ENCODE assay signal across 9 mouse cellular contexts in the genomic region with DNA sequence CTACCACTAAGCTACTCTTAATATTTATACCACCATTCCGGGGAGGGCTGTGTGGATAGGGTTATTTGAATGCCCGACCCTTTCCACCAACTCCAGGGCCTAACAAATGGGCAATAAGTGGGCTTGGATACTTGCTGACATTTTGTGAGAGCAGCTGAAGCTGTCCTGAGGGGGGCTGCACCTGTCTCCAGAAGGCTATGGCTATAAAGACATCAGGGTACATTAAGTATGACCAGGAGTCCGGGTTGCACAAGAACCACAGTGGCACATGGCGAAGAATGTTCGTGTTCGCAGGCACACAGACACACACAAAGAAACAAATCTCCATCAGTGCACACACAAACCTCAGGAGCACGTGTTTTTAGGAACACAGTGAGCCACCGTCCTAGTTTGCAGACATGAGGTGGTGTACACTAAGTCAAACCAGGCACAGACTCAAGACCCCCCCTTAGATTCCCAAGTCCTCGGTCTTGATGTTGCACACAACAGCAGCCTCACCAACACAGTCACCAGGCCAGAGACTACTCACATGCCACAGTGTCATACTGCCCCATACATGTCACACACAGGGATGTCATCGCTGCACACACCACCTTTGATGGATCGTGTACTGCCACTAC. TPM values are rescaled to one million over a fixed set of nuclear protein-coding genes. Genes with fewer than 3 reads are reported as not detected.
DNase-seq lines count a peak whose midpoint lies in the region; ATAC-seq and TF ChIP-seq lines count a peak whose summit lies in the region.
"Had no signal": no experiment of that assay in that cellular context is flagged by ENCODE, and none has a peak within 500 bp of the region (broad histone marks: within the 10 kb centered on the region; RNA-seq: fewer than 3 reads in every experiment).

No protein-coding gene starts in this region.

- H3K4me1 ChIP-seq in cerebellum, adult 2 months (ENCODE audit: control insufficient read depth, insufficient read depth, low read length): peaks cover 28% of the 10 kb centered on the region
- H3K4me1 ChIP-seq in testis, adult 2 months (ENCODE audit: control insufficient read depth, insufficient read depth, low read length): peaks cover 24% of the 10 kb centered on the region
- peaks cover 0 to 12% of the 10 kb centered on the region in 2 experiments; a peak in 3 of 4 replicates for H3K4me1 ChIP-seq in liver, embryonic 14.5 days (replicated peaks; ENCODE audit: control insufficient read depth in 2 of 2, insufficient read depth in 2 of 2, low read length in 1 of 2)

- no peaks in the 10 kb centered on the region for H3K36me3 ChIP-seq in testis, adult 2 months (ENCODE audit: control insufficient read depth, insufficient read depth, low read length)
- no peaks in the 10 kb centered on the region for H3K36me3 ChIP-seq in liver, embryonic 14.5 days (replicated peaks; ENCODE audit: control insufficient read depth, insufficient read depth, low read depth)

- TF ChIP-seq POLR2A in cerebellum, adult 2 months (IDR thresholded peaks at IDR 0.05; ENCODE audit: borderline replicate concordance, insufficient read depth, low read length): no peak
- TF ChIP-seq POLR2A in testis, adult 2 months (IDR thresholded peaks at IDR 0.05; ENCODE audit: control insufficient read depth, low read depth, low read length): no peak

- H3K9ac ChIP-seq in liver, embryonic 14.5 days (replicated peaks): peak overlapping the region; percentile 72

- TF ChIP-seq CTCF in cerebellum, adult 2 months (IDR thresholded peaks at IDR 0.05; ENCODE audit: borderline replicate concordance, insufficient read depth, low read depth, low read length): no peak
- TF ChIP-seq CTCF in testis, adult 2 months (IDR thresholded peaks at IDR 0.05; ENCODE audit: control insufficient read depth, insufficient read depth, insufficient replicate concordance, low read depth, low read length): no peak
- TF ChIP-seq CTCF in liver, embryonic 14.5 days (IDR thresholded peaks at IDR 0.05; ENCODE audit: low read depth): no peak

- DNase-seq in cerebellum, adult 2 months: no peak
- no peak for DNase-seq in cerebellum, postnatal 10 days
- no peak for DNase-seq in testis, postnatal 14 days (ENCODE audit: low spot score)
- DNase-seq in liver, embryonic 14.5 days (ENCODE audit: low read depth in 3 of 3, low spot score in 3 of 3): no peak
- no peak for DNase-seq in adrenal gland, postnatal 10 days
- no peak for DNase-seq in left cerebral cortex, adult 11 months (ENCODE audit: low spot score)
- no peak for DNase-seq in left cerebral cortex, postnatal 25 days (ENCODE audit: low spot score in 2 of 2)

- peak overlapping the region; percentile 78 for H3K4me2 ChIP-seq in liver, embryonic 14.5 days (ENCODE audit: low read depth)

- 65% methylated on average over 11 of the region's 11 CpGs for WGBS in cerebellum, adult 2 months
- WGBS in liver, embryonic 14.5 days (ENCODE audit: insufficient replicate concordance): 68% methylated on average over 11 of the region's 11 CpGs

- H3K4me3 ChIP-seq in cerebellum, adult 2 months (replicated peaks; ENCODE audit: insufficient read depth, low read depth, low read length): peak overlapping the region; percentile 95
- no peak overlapping the region for H3K4me3 ChIP-seq in testis, adult 2 months (ENCODE audit: control insufficient read depth, low read depth, low read length)
- peak overlapping the region; percentile 77 to 84 for H3K4me3 ChIP-seq in liver, embryonic 14.5 days (ENCODE audit: insufficient read depth in 1 of 2, low read depth in 2 of 2, low read length in 2 of 2)

- H3K27me3 ChIP-seq in cerebellum, adult 2 months (ENCODE audit: control insufficient read depth, insufficient read depth, low read length): no peaks in the 10 kb centered on the region
- no peaks in the 10 kb centered on the region for H3K27me3 ChIP-seq in testis, adult 2 months (ENCODE audit: control insufficient read depth, insufficient read depth, low read length)
- H3K27me3 ChIP-seq in liver, embryonic 14.5 days (ENCODE audit: control insufficient read depth, insufficient read depth, low read length): no peaks in the 10 kb centered on the region

- H3K27ac ChIP-seq in cerebellum, adult 2 months (ENCODE audit: insufficient read depth, low read length): peak overlapping the region; percentile 91
- H3K27ac ChIP-seq in testis, adult 2 months (ENCODE audit: control insufficient read depth, insufficient read depth, low read depth, low read length): peak overlapping the region; percentile 91
- peak overlapping the region; percentile 66 for H3K27ac ChIP-seq in liver, embryonic 14.5 days

- H3K9me3 ChIP-seq in liver, embryonic 14.5 days (ENCODE audit: control insufficient read depth, low read length): no peaks in the 10 kb centered on the region

- intact Hi-C loops in left cerebral cortex, postnatal 25 days (cut with DNase I): loop anchor here (5.0 kb wide), 1 partner anchor 60 kb away; the partner anchor contains the start of gene Itpkc

- TF ChIP-seq EP300 in liver, embryonic 14.5 days (IDR thresholded peaks at IDR 0.05; ENCODE audit: low read depth): no peak

- no peak for ATAC-seq in liver, embryonic 14.5 days (ENCODE audit: insufficient read depth)

RNA-seq across cellular contexts. Expression of gene Egln2, which starts 1.0 kb away (rescaled TPM):
- polyA plus RNA-seq in cerebellum, adult 2 months (2012; rRNA removed): 115 and 120 TPM in 2 replicates
- polyA plus RNA-seq in testis, adult 2 months (2012; rRNA removed): 622 and 747 TPM in 2 replicates
- polyA plus RNA-seq in liver, embryonic 14.5 days (2012; rRNA removed): 22.2 and 23.3 TPM in 2 replicates
- 11.7 and 13.8 TPM in 2 replicates for polyA plus RNA-seq in liver, embryonic 14.5 days (2014; fragmentation: Nextera tagmentation; extraction: Ambion mirVana)
- total RNA-seq in adrenal gland, postnatal 10 days (2021): 10 to 100 TPM; 88.9 to 90.2 TPM
- total RNA-seq in left cerebral cortex, postnatal 25 days (2021): 100 to 1,000 TPM in 1 of 2 experiments, 10 to 100 TPM in 1; 98.1 to 101 TPM

RNA-seq across cellular contexts. Expression of gene Rab4b, which starts 11.1 kb away (rescaled TPM):
- 175 and 176 TPM in 2 replicates for polyA plus RNA-seq in cerebellum, adult 2 months (2012; rRNA removed)
- 64.5 and 65.1 TPM in 2 replicates for polyA plus RNA-seq in testis, adult 2 months (2012; rRNA removed)
- polyA plus RNA-seq in liver, embryonic 14.5 days (2012; rRNA removed): 15.2 and 15.9 TPM in 2 replicates
- 18.3 and 19.1 TPM in 2 replicates for polyA plus RNA-seq in liver, embryonic 14.5 days (2014; fragmentation: Nextera tagmentation; extraction: Ambion mirVana)
- 10 to 100 TPM; 36.1 to 42.0 TPM for total RNA-seq in adrenal gland, postnatal 10 days (2021)
- 10 to 100 TPM; 85.3 to 91.2 TPM for total RNA-seq in left cerebral cortex, postnatal 25 days (2021)

RNA-seq across cellular contexts. Expression of gene Gm21983, which starts 13.3 kb away (rescaled TPM):
- polyA plus RNA-seq in cerebellum, adult 2 months (2012; rRNA removed): not detected in 2 replicates
- polyA plus RNA-seq in testis, adult 2 months (2012; rRNA removed): not detected in 2 replicates
- polyA plus RNA-seq in liver, embryonic 14.5 days (2012; rRNA removed): 0.04 TPM in 2 replicates
- polyA plus RNA-seq in liver, embryonic 14.5 days (2014; fragmentation: Nextera tagmentation; extraction: Ambion mirVana): 0.28 TPM in 1 of 2 replicates, not detected in the other
- total RNA-seq in adrenal gland, postnatal 10 days (2021): not detected
- total RNA-seq in left cerebral cortex, postnatal 25 days (2021): not detected
- total RNA-seq: common myeloid progenitor, adult 5-6 weeks had no signal

RNA-seq across cellular contexts. Expression of gene Mia, which starts 13.4 kb away (rescaled TPM):
- polyA plus RNA-seq in cerebellum, adult 2 months (2012; rRNA removed): 11.2 and 16.9 TPM in 2 replicates
- 6.9 and 7.8 TPM in 2 replicates for polyA plus RNA-seq in testis, adult 2 months (2012; rRNA removed)
- polyA plus RNA-seq in liver, embryonic 14.5 days (2012; rRNA removed): 0.55 and 0.67 TPM in 2 replicates
- polyA plus RNA-seq in liver, embryonic 14.5 days (2014; fragmentation: Nextera tagmentation; extraction: Ambion mirVana): 0.52 TPM in 1 of 2 replicates, not detected in the other
- total RNA-seq in adrenal gland, postnatal 10 days (2021): under 1 TPM in 1 of 2 experiments, not detected in 1; 0.69 TPM
- 1 to 10 TPM in 1 of 2 experiments, under 1 TPM in 1; 0.62 to 1.7 TPM for total RNA-seq in left cerebral cortex, postnatal 25 days (2021)

RNA-seq across cellular contexts. Expression of gene Cyp2t4, which starts 14.1 kb away (rescaled TPM):
- polyA plus RNA-seq in cerebellum, adult 2 months (2012; rRNA removed): not detected in 2 replicates
- 0.06 TPM in 1 of 2 replicates, not detected in the other for polyA plus RNA-seq in testis, adult 2 months (2012; rRNA removed)
- not detected in 2 replicates for polyA plus RNA-seq in liver, embryonic 14.5 days (2012; rRNA removed)
- polyA plus RNA-seq in liver, embryonic 14.5 days (2014; fragmentation: Nextera tagmentation; extraction: Ambion mirVana): not detected in 2 replicates
- not detected for total RNA-seq in adrenal gland, postnatal 10 days (2021)
- not detected for total RNA-seq in left cerebral cortex, postnatal 25 days (2021)
- total RNA-seq: common myeloid progenitor, adult 5-6 weeks had no signal
